Mouse (Mus musculus) monocyte, adult 59 days (primary cell): ENCODE measurements around the gene Aarsd1. TPM values are rescaled to one million over a fixed set of nuclear protein-coding genes. Genes with fewer than 3 reads are reported as not detected.

Source experiments
- total RNA-seq, 2 experiments: library from RNA; stranded (reverse); gene quantifications; one replicate each; pipeline ENCODE4 v1.2.4; 2023

The Aarsd1 gene
- 10 to 100 TPM in 1 of 2 experiments, 1 to 10 TPM in 1; 9.5 to 13.1 TPM for total RNA-seq

GRCm38 (mm10) chr11:101417101-101417855, at the start of gene Aarsd1:
Aarsd1 (minus strand) TSS chr11:101417615.

DNA sequence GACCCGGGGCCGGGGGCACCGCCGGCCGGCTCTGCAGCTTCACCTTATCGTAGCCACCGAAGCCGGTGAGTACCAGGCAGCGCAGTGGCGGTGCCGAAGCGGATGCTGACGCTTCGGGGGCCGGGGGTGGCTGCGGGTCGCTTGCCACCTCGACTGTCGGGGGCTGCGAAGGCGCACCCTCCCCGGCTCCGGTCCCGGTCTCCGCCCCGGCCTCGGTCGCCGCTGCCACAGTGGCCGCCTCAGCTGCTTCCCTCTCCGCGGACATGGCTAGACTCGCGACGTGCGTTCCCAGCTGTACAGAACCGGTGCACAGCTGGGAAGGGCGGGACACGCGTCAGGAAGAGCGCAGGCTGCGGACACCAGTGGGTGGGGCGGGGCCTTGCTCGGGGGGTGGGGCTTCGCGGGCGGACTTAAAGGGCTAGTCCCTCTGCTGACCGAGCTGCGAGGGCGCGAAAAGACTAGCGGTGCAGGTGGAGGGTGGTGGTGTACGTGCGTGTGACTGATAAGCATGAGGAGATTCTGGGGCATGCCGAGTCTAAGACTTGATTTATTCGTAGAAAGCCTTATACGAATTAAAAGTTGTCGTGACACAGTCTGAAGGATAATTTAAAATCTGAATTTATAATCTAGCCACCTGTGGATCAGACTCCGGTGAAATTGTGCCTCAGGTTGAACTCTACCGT, 48.6 kb upstream of the Aarsd1 start, which contains the start of gene Vat1:
Gene Vat1, minus strand, starts transcription at position 362 of the 683 bp plus-strand sequence.

GRCm38 (mm10) chr11:101464211-101465100, 47.0 kb upstream of the Aarsd1 start, which contains the start of gene Rnd2:
Rnd2 (plus strand) TSS chr11:101464999.

GRCm38 (mm10) chr11:101448274-101448746, 30.9 kb upstream of the Aarsd1 start, which contains the start of gene Ifi35:
Ifi35 (plus strand) TSS chr11:101448407.

DNA sequence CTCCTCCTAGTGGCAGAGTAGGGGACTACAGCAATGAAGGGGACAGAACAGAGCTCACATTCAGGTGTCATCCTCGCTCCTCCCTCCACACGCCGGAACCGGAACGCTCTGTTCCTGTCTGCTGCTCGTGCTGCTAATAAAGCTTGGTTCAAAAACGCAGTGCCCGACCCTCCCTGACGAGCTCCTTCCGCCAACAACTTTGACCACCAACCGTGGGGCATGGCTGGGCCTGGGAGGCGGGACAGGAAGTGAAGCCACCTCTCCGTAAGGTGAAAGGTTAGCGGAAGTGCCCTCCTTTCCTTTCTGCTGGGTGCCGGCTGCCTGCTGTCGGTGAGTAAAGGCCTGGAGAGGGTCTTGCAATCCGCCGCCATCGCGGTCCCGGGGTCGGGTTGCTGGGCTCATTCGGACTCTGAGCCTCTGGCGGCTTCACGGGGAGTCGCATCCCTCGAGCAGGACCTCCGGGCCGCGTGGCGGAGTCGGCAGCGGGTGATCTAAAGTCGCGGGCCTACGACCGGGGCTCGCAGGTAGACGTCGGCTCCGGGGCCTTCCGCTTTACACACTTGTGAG, 24.8 kb upstream of the Aarsd1 start, which contains the start of gene Rpl27:
Gene Rpl27, plus strand, starts transcription at position 172 of the 567 bp plus-strand sequence.

GRCm38 (mm10) chr11:101424925-101425813, 7.8 kb upstream of the Aarsd1 start, which contains the start of the genes Rundc1 and Ptges3l:
Rundc1 (plus strand) TSS chr11:101425085.
Ptges3l (minus strand) TSS chr11:101425333.

DNA sequence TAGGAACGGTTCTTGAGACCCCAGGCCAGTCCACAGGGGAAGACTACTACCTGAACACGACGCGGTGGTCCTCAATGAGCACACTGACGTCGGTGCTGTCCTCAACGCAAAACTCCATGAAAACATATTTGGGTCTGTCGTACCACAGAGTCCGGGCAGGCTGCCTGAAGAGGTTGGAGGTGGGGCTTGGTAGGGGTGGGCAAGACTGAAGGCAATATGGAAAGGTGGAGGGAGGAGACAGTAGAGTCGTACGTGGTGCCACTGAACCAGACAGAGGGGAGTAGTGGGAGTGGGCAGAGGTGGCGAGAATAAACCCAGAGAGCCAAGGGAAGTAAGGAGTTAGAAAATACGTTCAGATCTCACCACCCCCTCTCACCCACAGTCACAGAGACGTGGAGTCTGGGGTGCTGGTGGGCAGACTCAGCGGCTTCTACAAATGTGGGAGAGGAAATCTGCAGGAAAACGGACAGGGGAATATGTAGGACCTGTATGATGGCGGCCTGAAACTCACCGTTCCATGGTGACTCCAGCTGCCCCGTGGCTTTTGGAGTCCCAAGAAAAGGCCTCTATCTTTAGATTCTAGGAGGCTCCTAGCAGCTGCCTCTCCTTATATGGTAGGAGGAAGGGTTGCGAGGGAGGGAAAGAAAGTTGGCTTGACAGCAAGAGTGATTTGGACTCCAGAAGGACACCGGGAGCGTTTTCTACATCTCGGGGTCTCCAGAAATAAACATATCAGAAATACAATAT, 6.9 kb upstream of the Aarsd1 start, which contains the start of gene Gm27029:
Gene Gm27029, minus strand, starts transcription at position 692 of the 747 bp plus-strand sequence.

DNA sequence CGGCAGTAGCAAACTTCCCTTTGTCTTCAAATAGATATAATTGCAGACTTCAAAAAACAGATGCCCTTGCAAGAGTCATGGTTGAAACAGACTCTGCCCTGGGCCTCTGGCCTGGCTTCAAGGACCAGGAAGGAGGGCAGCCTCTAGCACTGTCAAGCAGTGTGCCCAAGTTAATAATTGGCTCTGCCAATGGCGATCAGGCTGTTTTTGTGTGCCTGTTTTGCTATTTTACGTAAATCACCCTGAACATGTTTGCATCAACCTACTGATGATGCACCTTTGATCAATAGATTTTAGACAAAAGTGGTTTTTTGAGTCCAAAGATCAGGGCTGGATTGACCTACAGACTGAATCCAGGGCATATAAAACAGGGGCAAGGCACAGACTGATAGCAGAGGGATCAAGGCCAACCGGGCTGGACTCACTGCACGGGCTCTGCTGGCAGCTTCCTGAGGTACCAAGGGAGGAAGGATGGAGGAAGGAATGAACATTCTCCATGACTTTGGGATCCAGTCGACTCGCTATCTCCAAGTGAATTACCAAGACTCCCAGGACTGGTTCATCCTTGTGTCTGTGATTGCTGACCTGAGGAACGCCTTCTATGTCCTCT, 50.0 kb downstream of the Aarsd1 start, which contains the start of gene G6pc:
Gene G6pc, plus strand, starts transcription at position 236 of the 610 bp plus-strand sequence.

Other genes starting within 250 kb of the Aarsd1 start
- gene Cntnap1, start 247.1 kb downstream of the Aarsd1 start, total RNA-seq = 1 to 10 TPM; 1.2 to 1.8 TPM
- 1 to 10 TPM; 8.2 to 9.4 TPM for gene Plekhh3, start 246.3 kb downstream of the Aarsd1 start, total RNA-seq
- 1 to 10 TPM in 1 of 2 experiments, not detected in 1; 1.0 TPM for gene Ccr10, start 242.2 kb downstream of the Aarsd1 start, total RNA-seq
- 10 to 100 TPM; 55.4 to 58.7 TPM for gene Ezh1, start 191.2 kb downstream of the Aarsd1 start, total RNA-seq
- gene Ramp2, start 171.6 kb downstream of the Aarsd1 start, total RNA-seq = not detected
- gene Vps25, start 163.9 kb downstream of the Aarsd1 start, total RNA-seq = 10 to 100 TPM; 61.8 to 65.1 TPM
- gene Wnk4, start 157.0 kb downstream of the Aarsd1 start, total RNA-seq = under 1 TPM in 1 of 2 experiments, not detected in 1; 0.21 TPM
- not detected for gene Cntd1, start 138.6 kb downstream of the Aarsd1 start, total RNA-seq
- gene Coa3, start 138.5 kb downstream of the Aarsd1 start, total RNA-seq = 10 to 100 TPM; 37.7 to 38.0 TPM
- 100 to 1,000 TPM; 158 to 172 TPM for gene Becn1, start 115.3 kb downstream of the Aarsd1 start, total RNA-seq
- gene Psme3, start 101.4 kb downstream of the Aarsd1 start, total RNA-seq = 10 to 100 TPM; 74.0 to 80.6 TPM
- 1 to 10 TPM; 3.5 to 4.1 TPM for gene Aoc2, start 92.6 kb downstream of the Aarsd1 start, total RNA-seq
- not detected for gene Aoc3, start 87.0 kb downstream of the Aarsd1 start, total RNA-seq
- gene G6pc, start 50.1 kb downstream of the Aarsd1 start, total RNA-seq = not detected
- gene Gm27029, start 7.2 kb upstream of the Aarsd1 start, total RNA-seq = under 1 TPM in 1 of 2 experiments, not detected in 1; 0.66 TPM
- 10 to 100 TPM; 12.3 to 12.9 TPM for gene Rundc1, start 7.5 kb upstream of the Aarsd1 start, total RNA-seq
- gene Ptges3l, start 7.7 kb upstream of the Aarsd1 start, total RNA-seq = under 1 TPM; 0.36 to 0.73 TPM
- 100 to 1,000 TPM in 1 of 2 experiments, 10 to 100 TPM in 1; 49.3 to 126 TPM for gene Rpl27, start 24.7 kb upstream of the Aarsd1 start, total RNA-seq
- gene Ifi35, start 30.8 kb upstream of the Aarsd1 start, total RNA-seq = 10 to 100 TPM; 53.4 to 61.1 TPM
- gene Rnd2, start 47.4 kb upstream of the Aarsd1 start, total RNA-seq = 1 to 10 TPM in 1 of 2 experiments, under 1 TPM in 1; 0.94 to 1.6 TPM
- gene Vat1, start 48.6 kb upstream of the Aarsd1 start, total RNA-seq = 10 to 100 TPM; 31.7 to 40.3 TPM
- 1 to 10 TPM in 1 of 2 experiments, under 1 TPM in 1; 0.76 to 1.1 TPM for gene Brca1, start 134.3 kb upstream of the Aarsd1 start, total RNA-seq
- 100 to 1,000 TPM; 101 to 115 TPM for gene Nbr1, start 134.5 kb upstream of the Aarsd1 start, total RNA-seq
- gene Tmem106a, start 164.6 kb upstream of the Aarsd1 start, total RNA-seq = 10 to 100 TPM; 43.4 to 78.1 TPM
- not detected for gene Gm11634, start 181.6 kb upstream of the Aarsd1 start, total RNA-seq
- gene Rdm1, start 209.6 kb upstream of the Aarsd1 start, total RNA-seq = 10 to 100 TPM; 19.6 to 19.7 TPM
- 1 to 10 TPM; 2.3 to 4.5 TPM for gene Arl4d, start 247.9 kb upstream of the Aarsd1 start, total RNA-seq